Mouse (Mus musculus) liver, postnatal 0 days (tissue): ENCODE data around the gene Cog1.

Experiments used
- CTCF ChIP-seq: sonication (generic); IDR thresholded peaks from 2 replicates; pipeline ENCODE4 v1.5.1; 2016; ENCODE audit warnings: antibody characterized with exemption, low read depth
- EP300 ChIP-seq: IDR thresholded peaks from 2 replicates; pipeline ENCODE4 v1.6.1; 2016; ENCODE audit warnings: antibody characterized with exemption, low read depth, mild to moderate bottlenecking

DNA sequence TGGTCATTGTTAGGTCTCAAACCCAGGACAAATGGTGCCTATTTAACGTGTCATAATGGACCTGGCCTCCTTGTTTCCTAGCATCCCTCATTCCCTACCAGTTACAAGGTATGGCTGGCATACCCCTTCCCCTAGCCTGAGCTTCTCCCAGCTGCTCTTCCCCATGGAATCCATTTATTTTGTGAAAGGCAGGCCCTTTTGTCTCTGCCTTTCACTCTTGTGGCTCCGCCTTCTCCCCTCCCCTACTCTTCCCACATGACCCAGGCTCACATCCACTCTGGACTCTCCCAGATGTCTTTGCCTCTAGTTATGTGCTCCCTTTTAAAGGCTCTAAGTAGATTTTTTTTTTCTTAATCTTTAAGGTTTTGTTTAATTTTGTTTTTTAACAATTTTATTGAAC lies 38.1 kb downstream of the Cog1 start:
- TF ChIP-seq CTCF (no peak), EP300 (no peak)
